Mouse (Mus musculus) fat pad, adult 2 months (tissue): ENCODE data around the gene Stx17.

Experiments used
- DNase-seq: peaks from one replicate; pipeline ENCODE4 v3.0.0-alpha.2; 2011; ENCODE audit warnings: low read depth, low spot score; ENCODE audit errors: extremely low read depth

The Stx17 gene

GRCm38 (mm10) chr4:48160386-48160785, 35.7 kb downstream of the Stx17 start:
- no peak for DNase-seq

GRCm38 (mm10) chr4:48163851-48164250, 39.1 kb downstream of the Stx17 start:
- DNase-seq: no peak

GRCm38 (mm10) chr4:48175666-48176065, 51.0 kb downstream of the Stx17 start:
- no peak for DNase-seq

- DNase-seq: no peak
These were observed 56.2 kb downstream of the Stx17 start for GRCm38 (mm10) chr4:48180922-48181321.

- DNase-seq: no peak
These were observed 56.7 kb downstream of the Stx17 start for GRCm38 (mm10) chr4:48181366-48181765.

GRCm38 (mm10) chr4:48182115-48182806, 57.5 kb downstream of the Stx17 start:
- DNase-seq: no peak

- no peak for DNase-seq
These were observed 73.2 kb downstream of the Stx17 start for GRCm38 (mm10) chr4:48197925-48198324.

GRCm38 (mm10) chr4:48198447-48198846, 73.7 kb downstream of the Stx17 start:
- DNase-seq: no peak

- no peak for DNase-seq
These were observed 78.8 kb downstream of the Stx17 start for GRCm38 (mm10) chr4:48203564-48203963.

GRCm38 (mm10) chr4:48225173-48225572, 100.5 kb downstream of the Stx17 start:
- no peak for DNase-seq

- no peak for DNase-seq
These were observed 100.9 kb downstream of the Stx17 start for GRCm38 (mm10) chr4:48225604-48226003.

GRCm38 (mm10) chr4:48226800-48227199, 102.1 kb downstream of the Stx17 start:
- DNase-seq: no peak
